Mouse (Mus musculus): ENCODE measurements at regions not wholly inside any gene's neighbourhood (a gene's known extent, or its start where the extent isn't known, plus 50 kb on each side); places are given as distances from the start of the nearest gene placed in this dataset.

DNA sequence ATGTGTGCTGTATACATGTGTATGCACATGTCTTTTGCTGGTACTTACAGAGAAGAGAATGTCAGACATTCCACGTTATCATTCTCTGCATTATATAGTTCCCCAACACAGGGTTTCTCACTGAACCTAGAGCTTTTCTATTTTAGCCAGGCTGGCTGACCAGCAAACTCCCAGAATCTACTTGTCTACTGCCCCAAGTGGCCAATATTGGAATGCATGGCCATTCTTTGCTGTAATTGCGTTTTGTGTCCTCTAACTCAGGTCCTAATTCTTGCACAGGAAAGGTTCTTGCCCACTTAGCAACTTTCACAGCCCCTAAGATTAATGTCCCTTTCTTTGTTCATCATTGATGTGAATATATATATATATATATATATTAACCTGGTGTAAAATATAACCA, 138.9 kb downstream of the Fasl start:
- TF ChIP-seq CTCF (IDR thresholded peaks at IDR 0.05; ENCODE audit: control insufficient read depth, insufficient read depth, insufficient read length) (no peak), MAX (IDR thresholded peaks at IDR 0.05) (no peak), MYOG (IDR thresholded peaks at IDR 0.05; ENCODE audit: control insufficient read depth, extremely low read depth, insufficient read length) (no peak), USF1 (IDR thresholded peaks at IDR 0.05; ENCODE audit: low read depth) (no peak), CEBPB (IDR thresholded peaks at IDR 0.05; ENCODE audit: low read depth) (no peak), MYOD1 (IDR thresholded peaks at IDR 0.05; ENCODE audit: control insufficient read depth, insufficient read length, low read depth) (no peak), FOSL1 (IDR thresholded peaks at IDR 0.05; ENCODE audit: insufficient read depth, low read length, poor library complexity, severe bottlenecking) (no peak)

Data from C2C12 (cell line).